In the genomic region with DNA sequence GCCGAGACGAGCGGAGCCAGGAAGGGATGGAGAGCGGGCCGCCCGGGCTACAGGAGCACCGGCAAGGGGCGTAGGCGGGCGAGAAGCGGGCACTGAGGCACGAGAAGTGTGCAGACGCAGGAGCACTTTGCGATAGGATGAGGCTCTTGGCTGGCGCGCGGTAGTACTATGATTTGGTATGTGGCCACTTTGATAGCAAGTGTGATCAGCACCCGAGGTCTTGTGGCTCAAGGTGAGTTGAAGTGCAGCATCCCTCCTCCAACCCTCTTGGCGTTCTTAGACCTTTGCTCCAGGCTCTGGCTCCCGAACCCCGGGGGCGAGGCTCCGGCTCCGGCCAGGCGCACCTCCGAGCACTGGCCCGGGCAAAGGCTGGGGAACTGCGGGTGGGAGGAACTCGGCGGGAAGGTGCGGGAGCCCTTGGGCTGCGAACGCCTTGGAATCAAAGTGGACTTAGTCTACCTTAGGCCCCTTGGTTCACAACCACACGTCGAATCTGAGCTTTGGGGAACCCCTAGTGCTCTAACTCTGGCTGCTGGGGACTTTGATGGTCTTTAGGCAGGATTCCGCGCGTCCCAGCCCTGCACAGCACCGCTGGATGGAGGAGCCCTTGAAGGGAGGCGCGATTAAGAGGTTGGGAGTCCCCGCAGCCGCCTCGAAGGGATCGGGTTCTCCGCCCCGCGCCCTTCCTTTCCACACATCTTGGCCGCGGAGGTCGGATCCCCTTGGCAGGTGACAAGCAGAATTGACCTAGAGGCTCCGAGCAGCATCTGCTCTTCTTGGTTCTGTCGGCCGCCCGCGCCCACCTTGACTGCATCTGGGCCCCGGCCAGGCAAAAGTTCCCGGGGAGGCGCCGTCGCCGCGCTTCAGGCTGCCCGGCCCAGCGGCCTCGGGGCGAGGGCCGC, we compare ENCODE assay signal across 9 mouse cellular contexts. TPM values are rescaled to one million over a fixed set of nuclear protein-coding genes. Genes with fewer than 3 reads are reported as not detected.
DNase-seq lines count a peak whose midpoint lies in the region; ATAC-seq and TF ChIP-seq lines count a peak whose summit lies in the region.
"Had no signal": no experiment of that assay in that cellular context is flagged by ENCODE, and none has a peak within 500 bp of the region (broad histone marks: within the 10 kb centered on the region; RNA-seq: fewer than 3 reads in every experiment).

No protein-coding gene starts in this region.

- peak overlapping the region; percentile 46; the same call in 1 of the 2 replicates for H3K27ac ChIP-seq in forebrain, embryonic 11.5 days (ENCODE audit: low read depth, low read length)
- H3K27ac ChIP-seq in kidney, postnatal 0 days = no peak overlapping the region
- H3K27ac ChIP-seq in neural tube, embryonic 14.5 days (ENCODE audit: low read depth, low read length) = peak overlapping the region; percentile 76
- H3K27ac ChIP-seq: macrophage had no signal

- H3K4me2 ChIP-seq in forebrain, embryonic 11.5 days (ENCODE audit: low read depth, low read length, severe bottlenecking) = peak overlapping the region; percentile 95
- peak overlapping the region; percentile 79 for H3K4me2 ChIP-seq in kidney, postnatal 0 days (ENCODE audit: low read length)
- peak overlapping the region; percentile 82 for H3K4me2 ChIP-seq in neural tube, embryonic 14.5 days (ENCODE audit: low read depth, low read length)

- under 1% methylated on average over 68 of the region's 68 CpGs for WGBS in forebrain, embryonic 11.5 days
- under 1% methylated on average over 68 of the region's 68 CpGs for WGBS in kidney, postnatal 0 days
- WGBS in neural tube, embryonic 14.5 days = under 1% methylated on average over 68 of the region's 68 CpGs

- H3K4me1 ChIP-seq in forebrain, embryonic 11.5 days (replicated peaks; ENCODE audit: control insufficient read depth, insufficient read depth, low read length) = peaks cover 14% of the 10 kb centered on the region; the same call in 1 of the 2 replicates
- peaks cover 7% of the 10 kb centered on the region; the same call in 1 of the 2 replicates for H3K4me1 ChIP-seq in kidney, postnatal 0 days (replicated peaks; ENCODE audit: insufficient read depth, low read length)
- H3K4me1 ChIP-seq in neural tube, embryonic 14.5 days (ENCODE audit: control insufficient read depth, insufficient read depth, low read length) = peaks cover 11% of the 10 kb centered on the region; the same call in 1 of the 2 replicates

- no peaks in the 10 kb centered on the region for H3K36me3 ChIP-seq in forebrain, embryonic 11.5 days (ENCODE audit: control insufficient read depth, insufficient read depth, low read length)
- H3K36me3 ChIP-seq in kidney, postnatal 0 days (ENCODE audit: insufficient read depth, low read length) = no peaks in the 10 kb centered on the region
- no peaks in the 10 kb centered on the region for H3K36me3 ChIP-seq in neural tube, embryonic 14.5 days (ENCODE audit: control insufficient read depth, insufficient read depth, low read length)

- DNase-seq in kidney, adult 18-20 months = peak; percentile 22
- DNase-seq in kidney, adult 8-10 months = no peak
- peak; percentile 15 for DNase-seq in adrenal gland, adult 8-10 months
- peak; percentile 61 for DNase-seq in forebrain, embryonic 11.5 days (ENCODE audit: low spot score)
- DNase-seq in kidney, postnatal 0 days (ENCODE audit: low spot score) = no peak
- DNase-seq in thymus, postnatal 25 days = no peak

- no peaks in the 10 kb centered on the region for H3K9me3 ChIP-seq in forebrain, embryonic 11.5 days (ENCODE audit: control insufficient read depth, low read length)
- H3K9me3 ChIP-seq in kidney, postnatal 0 days (replicated peaks; ENCODE audit: low read length) = no peaks in the 10 kb centered on the region; the same call in 1 of the 2 replicates
- no peaks in the 10 kb centered on the region for H3K9me3 ChIP-seq in neural tube, embryonic 14.5 days (ENCODE audit: control insufficient read depth, low read length)

- no peaks in the 10 kb centered on the region; the same call in 1 of the 2 replicates for H3K27me3 ChIP-seq in forebrain, embryonic 11.5 days (ENCODE audit: control insufficient read depth, insufficient read depth, low read length)
- H3K27me3 ChIP-seq in kidney, postnatal 0 days (ENCODE audit: insufficient read depth, low read length) = peaks cover 17% of the 10 kb centered on the region; the same call in 1 of the 2 replicates
- H3K27me3 ChIP-seq in neural tube, embryonic 14.5 days (ENCODE audit: control insufficient read depth, insufficient read depth, low read length) = peaks cover 8% of the 10 kb centered on the region; the same call in 1 of the 2 replicates

- peak overlapping the region; percentile 68 for H3K4me3 ChIP-seq in forebrain, embryonic 11.5 days (ENCODE audit: low read depth, low read length)
- H3K4me3 ChIP-seq in kidney, postnatal 0 days (replicated peaks; ENCODE audit: low read depth, low read length) = peak overlapping the region; percentile 54
- H3K4me3 ChIP-seq in neural tube, embryonic 14.5 days (ENCODE audit: low read depth, low read length) = peak overlapping the region; percentile 69

- ATAC-seq in forebrain, embryonic 11.5 days (replicated peaks; ENCODE audit: low FRiP score) = no peak
- ATAC-seq in kidney, postnatal 0 days (replicated peaks; ENCODE audit: low FRiP score, low read depth) = 0 out of 2 replicates have a peak, but pooled peaks have one; percentile 5
- ATAC-seq in neural tube, embryonic 14.5 days (ENCODE audit: low read depth) = peak; percentile 13
- ATAC-seq in activated CD4-positive, CD25-positive, alpha-beta regulatory T cell, adult 4 months = no peak

- TF ChIP-seq CTCF in kidney, postnatal 0 days (IDR thresholded peaks at IDR 0.05; ENCODE audit: low read depth) = no peak

- H3K9ac ChIP-seq in forebrain, embryonic 11.5 days (ENCODE audit: low read length) = peak overlapping the region; percentile 70
- H3K9ac ChIP-seq in kidney, postnatal 0 days (ENCODE audit: low read depth, low read length) = no peak overlapping the region
- peak overlapping the region; percentile 65 for H3K9ac ChIP-seq in neural tube, embryonic 14.5 days (replicated peaks; ENCODE audit: low read depth, low read length)

RNA-seq across cellular contexts. Expression of gene Igsf9b, which starts 0.5 kb away (rescaled TPM):
- 1 to 10 TPM; 3.5 to 8.2 (median 5.9) TPM for total RNA-seq in adrenal gland, adult 8-10 months (2022)
- 8.4 and 8.8 TPM in 2 replicates for polyA plus RNA-seq in forebrain, embryonic 11.5 days (2014; fragmentation: Nextera tagmentation; extraction: Ambion mirVana)
- 1.0 and 1.4 TPM in 2 replicates for polyA plus RNA-seq in kidney, postnatal 0 days (2015; fragmentation: Nextera tagmentation; extraction: Ambion mirVana)
- 15.3 and 19.1 TPM in 2 replicates for polyA plus RNA-seq in neural tube, embryonic 14.5 days (2014; fragmentation: Nextera tagmentation; extraction: Ambion mirVana)
- 1 to 10 TPM; 1.3 TPM for polyA plus RNA-seq in activated CD4-positive, CD25-positive, alpha-beta regulatory T cell, adult 4 months (2017; shearing (Covaris generic))
- polyA plus RNA-seq: macrophage had no signal

Comparison
In these comparisons a context has a peak if more than half of its experiments do, and no peak if none do; other contexts are left out.
1. DNase-seq: peak in kidney, adult 18-20 months (single experiment), adrenal gland, adult 8-10 months (single experiment) and forebrain, embryonic 11.5 days (single experiment); none in kidney, adult 8-10 months (0 of 2), kidney, postnatal 0 days (single experiment) and thymus, postnatal 25 days (single experiment).
2. ATAC-seq: peak in kidney, postnatal 0 days (single experiment) and neural tube, embryonic 14.5 days (single experiment); none in forebrain, embryonic 11.5 days (single experiment) and activated CD4-positive, CD25-positive, alpha-beta regulatory T cell, adult 4 months (single experiment).
3. Peak in every context shown above with its lines, with median percentiles within 50 percentile points of each other: H3K4me2 ChIP-seq and H3K4me3 ChIP-seq.